Mouse (Mus musculus) kidney, postnatal 36 days (tissue): Measurements from ENCODE around the gene Msto1.
"Not testable (repeated sequence)": the region's sequence is repeated elsewhere in the genome, so short reads cannot be mapped to it uniquely, and the experiment has no call there.

Experiments used
- DNase-seq, 2 experiments: peaks; one replicate each; pipeline ENCODE4 v3.0.0; 2021 to 2022; ENCODE audit warnings: mixed read lengths in 2 of 2

Gene Msto1

DNA sequence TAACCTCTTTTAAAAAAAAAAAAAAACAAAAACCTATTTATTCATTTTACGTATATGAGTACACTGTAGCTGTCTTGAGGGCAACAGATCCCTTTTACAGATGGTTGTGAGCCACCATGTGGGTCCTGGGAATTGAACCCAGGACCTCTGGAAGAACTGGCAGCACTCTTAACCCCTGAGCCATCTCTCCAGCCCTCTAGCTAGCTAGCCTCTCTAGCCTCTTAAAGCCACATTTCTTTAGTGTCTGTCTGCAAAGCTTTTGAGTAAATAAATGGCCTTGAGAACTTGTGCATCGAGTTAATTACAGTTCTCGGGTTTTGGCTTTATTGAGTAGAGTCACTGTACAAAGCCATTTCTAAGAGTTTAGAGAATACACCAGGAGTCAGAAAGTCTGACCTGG lies 9.0 kb downstream of the Msto1 start:
- no peak for DNase-seq

DNA sequence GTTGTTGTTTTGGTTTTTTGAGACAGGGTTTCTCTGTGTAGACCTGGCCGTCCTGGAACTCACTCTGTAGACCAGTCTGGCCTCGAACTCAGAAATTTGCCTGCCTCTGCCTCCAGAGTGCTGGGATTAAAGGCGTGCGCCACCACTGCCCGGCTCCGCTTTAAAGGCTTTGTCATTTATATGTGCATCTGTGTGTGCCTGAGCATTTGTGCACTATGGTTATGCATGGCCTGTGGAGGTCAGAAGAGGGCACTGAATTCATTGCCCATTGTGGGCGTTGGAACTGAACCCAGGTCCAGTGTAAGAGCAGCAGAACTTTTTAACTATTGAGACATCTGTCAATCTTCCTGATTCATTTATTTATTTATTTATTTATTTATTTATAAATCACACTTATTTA lies 20.8 kb downstream of the Msto1 start:
- DNase-seq, result not testable (repeated sequence)

DNA sequence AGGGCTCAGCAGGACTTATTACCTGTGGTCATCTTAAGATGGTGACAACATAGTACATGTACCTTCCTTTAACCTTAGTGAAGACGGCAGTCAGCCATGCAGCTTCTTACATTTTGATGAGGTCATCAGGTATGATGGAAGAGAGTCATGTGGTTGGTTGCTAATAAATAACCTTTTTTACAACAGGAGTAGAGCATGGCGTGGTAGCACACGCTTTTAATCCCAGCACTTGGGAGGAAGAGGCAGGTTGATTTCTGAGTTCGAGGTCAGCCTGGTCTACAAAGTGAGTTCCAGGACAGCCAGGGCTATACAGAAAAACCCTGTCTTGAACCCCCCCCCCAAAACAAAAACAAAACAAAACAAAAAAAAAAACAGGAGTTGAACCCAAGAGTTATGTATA lies 31.3 kb downstream of the Msto1 start:
- DNase-seq, result not testable (repeated sequence)

DNA sequence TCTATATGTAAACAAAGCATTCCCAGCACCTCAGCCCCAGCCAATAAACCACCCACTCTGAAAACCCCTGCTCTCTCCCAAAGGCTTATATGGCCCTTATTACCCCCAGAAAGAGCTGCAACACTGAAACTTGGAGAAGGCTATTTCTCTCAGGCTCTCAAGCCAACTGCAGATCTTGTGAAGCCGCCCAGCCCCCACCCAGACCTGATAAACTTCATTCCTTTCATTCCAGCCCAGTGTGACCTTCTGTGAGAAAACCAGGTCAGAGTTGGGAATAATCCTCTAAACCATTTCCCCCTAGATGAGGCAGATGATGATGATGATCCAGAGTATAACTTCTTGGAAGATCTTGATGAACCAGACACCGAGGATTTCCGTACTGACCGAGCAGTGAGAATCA lies 45.4 kb downstream of the Msto1 start:
- DNase-seq, result not testable (repeated sequence)

DNA sequence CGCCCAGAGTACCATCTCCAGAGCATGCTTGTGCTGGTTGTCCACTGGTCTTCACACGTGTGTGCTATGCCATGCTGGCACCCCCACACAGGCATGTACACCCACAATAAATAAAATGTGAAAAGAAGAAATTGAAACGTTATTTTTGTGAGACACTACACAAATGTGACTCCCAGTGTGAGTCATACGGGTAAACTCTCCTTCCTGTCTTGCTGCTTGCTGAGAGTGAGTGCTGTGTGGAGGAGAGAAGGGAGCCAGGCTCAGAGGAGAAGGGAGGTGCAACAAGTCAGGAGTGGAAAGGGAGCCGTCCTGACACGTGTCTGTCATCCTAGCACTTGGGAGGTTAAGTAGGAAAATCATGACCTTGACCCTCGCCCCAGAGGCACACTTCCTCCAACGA lies 46.6 kb downstream of the Msto1 start:
- not testable (repeated sequence) for DNase-seq

DNA sequence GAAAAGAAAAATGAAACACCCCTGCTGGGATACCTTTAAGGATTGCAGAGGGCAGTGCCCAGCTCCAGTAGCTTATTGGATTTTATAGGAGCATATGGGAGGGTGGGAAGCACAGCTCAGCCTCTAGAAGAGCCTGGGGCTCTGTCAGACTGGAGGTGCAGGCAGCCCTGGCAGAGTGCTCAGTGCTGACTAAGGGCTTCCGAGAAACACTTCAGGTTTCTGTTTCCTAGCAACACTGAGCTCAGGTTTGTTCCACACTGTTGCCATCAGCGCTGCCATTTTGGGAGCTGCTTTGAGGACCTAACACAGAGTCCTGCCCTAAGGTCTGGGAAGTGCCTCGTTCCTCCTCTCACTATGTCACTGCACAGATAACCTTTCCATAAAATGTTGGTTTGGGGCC lies 47.1 kb downstream of the Msto1 start:
- not testable (repeated sequence) for DNase-seq

DNA sequence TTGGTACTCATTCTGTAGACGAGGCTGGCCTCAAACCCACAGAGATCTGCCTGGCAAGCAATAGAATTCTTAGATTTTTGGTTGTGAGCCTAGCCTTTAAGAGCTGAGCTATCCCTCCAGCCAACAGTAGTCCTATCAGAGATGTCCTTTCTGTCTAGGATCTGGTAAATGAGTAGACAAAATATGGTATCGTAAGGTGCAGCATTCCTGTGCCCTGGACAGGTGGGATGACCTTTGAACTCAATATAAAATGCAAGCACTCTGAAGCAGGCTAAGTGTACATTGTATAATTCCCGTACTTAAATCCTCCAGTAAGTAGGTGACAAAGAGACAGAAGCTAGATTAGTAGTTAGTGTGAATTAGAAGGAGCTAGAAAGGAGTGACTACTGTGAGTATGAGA lies 51.7 kb downstream of the Msto1 start:
- no peak for DNase-seq

DNA sequence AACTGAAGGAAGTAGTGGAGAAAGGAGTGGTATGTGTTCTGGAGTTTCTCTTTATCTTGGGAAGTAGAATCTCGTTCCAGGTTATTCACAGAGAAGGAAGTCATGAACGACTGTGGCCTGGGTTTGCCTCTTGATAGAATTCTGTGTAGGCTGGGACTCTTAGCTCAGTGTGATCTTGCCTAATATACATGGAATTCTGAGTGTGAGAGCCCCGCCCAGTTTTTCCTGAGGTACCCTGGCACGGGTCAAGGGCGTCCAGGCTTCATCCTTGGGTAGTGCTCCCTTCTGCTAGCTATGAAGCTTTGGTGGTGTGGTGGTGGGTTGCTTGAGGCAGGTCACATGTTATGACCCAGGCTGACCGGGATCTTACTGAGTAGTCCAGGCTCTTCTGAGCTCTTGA lies 58.0 kb downstream of the Msto1 start:
- no peak for DNase-seq
